Mouse (Mus musculus) v-Abl transformed pro-B cells (cell line): Measurements from ENCODE around the gene Pofut2.

Experiments
- in situ Hi-C, 2 experiments: fragments of 400-800 bp; cut with MboI; formaldehyde crosslinking; loops; one replicate each; pipeline ENCODE4 v1.15.1; 2025; ENCODE audit not compliant: unreplicated experiment in 2 of 2

Gene Pofut2

GRCm38 (mm10) chr10:77305766-77306165 is 46.7 kb downstream of the Pofut2 start:
- in situ Hi-C loops, result no loop called here

DNA sequence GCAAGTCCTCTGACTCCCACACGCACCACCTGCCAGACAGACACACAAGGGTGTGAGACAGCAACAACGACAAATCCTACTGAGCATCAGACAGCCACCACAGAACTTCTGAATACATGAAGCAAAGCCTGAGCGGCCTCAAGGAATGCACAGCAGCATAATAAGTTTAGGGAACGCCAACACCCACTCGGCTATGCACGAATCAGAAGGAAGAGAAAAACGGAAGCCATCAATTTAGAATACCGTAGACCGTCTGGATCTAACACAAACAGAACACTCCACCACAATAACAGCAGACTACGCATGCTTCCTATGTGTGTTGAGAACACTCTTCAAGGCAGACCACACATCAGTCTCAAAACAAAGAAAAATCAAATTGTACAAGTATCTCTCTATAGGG is 50.0 kb downstream of the Pofut2 start:
- in situ Hi-C loops, result no loop called here

- in situ Hi-C loops, result no loop called here
Measured at GRCm38 (mm10) chr10:77314711-77315266, 55.8 kb downstream of the Pofut2 start.

GRCm38 (mm10) chr10:77315682-77316081 is 56.7 kb downstream of the Pofut2 start:
- in situ Hi-C loops, result no loop called here
